In the genomic region with DNA sequence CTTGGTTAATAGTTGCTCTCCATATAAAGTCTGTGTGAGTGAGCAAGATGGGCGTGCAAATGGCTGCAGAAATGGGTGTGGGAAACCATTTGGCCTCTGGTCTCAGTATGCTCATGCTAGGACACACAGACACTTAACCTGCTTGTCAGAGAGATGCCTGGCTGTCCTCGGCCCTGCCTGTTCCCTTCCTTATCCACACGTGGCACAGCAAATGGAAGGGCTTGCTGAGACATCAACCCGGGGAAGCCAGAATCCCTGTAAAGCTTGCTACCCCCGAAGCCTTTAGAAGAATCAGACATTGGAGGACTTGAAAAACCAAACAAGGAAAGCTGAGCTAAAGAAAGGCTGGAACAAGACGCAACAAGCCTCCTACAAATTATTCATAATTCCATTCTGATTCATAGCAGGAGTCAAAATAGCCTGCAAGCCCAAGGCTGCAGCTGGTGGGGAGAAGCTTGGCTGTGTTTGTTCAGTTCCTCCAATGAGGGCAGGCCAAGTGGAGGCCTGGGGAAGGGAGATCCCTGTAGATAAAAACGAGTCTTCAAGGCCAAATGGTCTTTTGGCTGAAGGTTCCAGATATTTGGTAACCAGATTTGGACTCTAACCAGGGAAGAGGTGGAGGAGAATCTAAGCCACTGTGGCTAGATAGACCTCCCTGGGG, we compare ENCODE assay signal across 10 mouse cellular contexts.
DNase-seq lines count a peak whose midpoint lies in the region; ATAC-seq lines count a peak whose summit lies in the region.
"Had no signal": no experiment of that assay in that cellular context is flagged by ENCODE, and none has a peak within 500 bp of the region (broad histone marks: within the 10 kb centered on the region; RNA-seq: fewer than 3 reads in every experiment).

No protein-coding gene starts in this region.

- H3K27me3 ChIP-seq in intestine, embryonic 15.5 days (replicated peaks), result no peaks in the 10 kb centered on the region
- H3K27me3 ChIP-seq: Patski had no signal

- H3K9ac ChIP-seq in intestine, embryonic 15.5 days, result no peak overlapping the region

- peaks cover 4% of the 10 kb centered on the region; the same call in 1 of the 2 replicates for H3K4me1 ChIP-seq in intestine, embryonic 15.5 days (replicated peaks)
- H3K4me1 ChIP-seq: megakaryocyte, embryonic 14.5 days had no signal

- intact Hi-C loops in left cerebral cortex, postnatal 10 days (cut with DNase I), result no loop called here

- H3K9me3 ChIP-seq in intestine, embryonic 15.5 days, result no peaks in the 10 kb centered on the region

- H3K36me3 ChIP-seq in intestine, embryonic 15.5 days, result no peaks in the 10 kb centered on the region

- DNase-seq in left cerebral cortex, adult 18-20 months (ENCODE audit: low spot score in 2 of 2), result peak; percentile 37 to 51
- DNase-seq in left cerebral cortex, postnatal 10 days (ENCODE audit: extremely low spot score in 1 of 2, low spot score in 2 of 2), result no peak
- DNase-seq in adrenal gland, postnatal 14 days, result peak; percentile 78
- peak; percentile 68 to 74 for DNase-seq in heart, adult 9 months (ENCODE audit: low spot score in 2 of 2)
- DNase-seq in right cerebral cortex, postnatal 36 days (ENCODE audit: low spot score in 2 of 2), result peak; percentile 24 to 43
- DNase-seq in embryo, embryonic 9.5 days (ENCODE audit: extremely low spot score), result no peak

- H3K27ac ChIP-seq in intestine, embryonic 15.5 days, result no peak overlapping the region

- WGBS in intestine, embryonic 15.5 days, result 52% methylated on average over 7 of the region's 7 CpGs

- H3K4me3 ChIP-seq in intestine, embryonic 15.5 days (replicated peaks), result no peak overlapping the region
- H3K4me3 ChIP-seq: megakaryocyte, embryonic 14.5 days had no signal

- no peak overlapping the region for H3K4me2 ChIP-seq in intestine, embryonic 15.5 days (replicated peaks)

- ATAC-seq in intestine, embryonic 15.5 days, result no peak
- no peak for ATAC-seq in inflammation-experienced regulatory T-cells, adult 6 months
- ATAC-seq: Patski had no signal

Comparison
In these comparisons a context has a peak if more than half of its experiments do, and no peak if none do; other contexts are left out.
1. DNase-seq: peak in left cerebral cortex, adult 18-20 months (2 of 2), adrenal gland, postnatal 14 days (single experiment), heart, adult 9 months (2 of 2) and right cerebral cortex, postnatal 36 days (2 of 2); none in left cerebral cortex, postnatal 10 days (0 of 2) and embryo, embryonic 9.5 days (single experiment).